Mouse (Mus musculus) brain, embryonic 14.5 days (tissue): ENCODE measurements at regions not wholly inside any gene's neighbourhood (a gene's known extent, or its start where the extent isn't known, plus 50 kb on each side); places are given as distances from the start of the nearest gene placed in this dataset.

Experiments
- CTCF ChIP-seq: fragments of 200-500 bp; IDR thresholded peaks from 2 replicates; pipeline ENCODE4 v1.5.1; 2012; ENCODE audit warnings: inconsistent platforms, mild to moderate bottlenecking, moderate library complexity, borderline replicate concordance; ENCODE audit not compliant: insufficient read depth, insufficient read length; ENCODE audit errors: extremely low read depth
- POLR2A ChIP-seq: fragments of 200-500 bp; IDR thresholded peaks from 2 replicates; pipeline ENCODE4 v1.6.1; 2012; ENCODE audit warnings: mild to moderate bottlenecking, inconsistent platforms, borderline replicate concordance; ENCODE audit not compliant: poor library complexity, insufficient read depth, insufficient read length, severe bottlenecking; ENCODE audit errors: extremely low read depth

- TF ChIP-seq CTCF: no peak
- TF ChIP-seq POLR2A: no peak
Measured at GRCm38 (mm10) chr4:152674140-152674539, 196.5 kb upstream of the Kcnab2 start.
